Mouse (Mus musculus): ENCODE measurements around the gene Olfr891.
"Not testable (repeated sequence)": the region's sequence is repeated elsewhere in the genome, so short reads cannot be mapped to it uniquely, and the experiment has no call there.

The Olfr891 gene

DNA sequence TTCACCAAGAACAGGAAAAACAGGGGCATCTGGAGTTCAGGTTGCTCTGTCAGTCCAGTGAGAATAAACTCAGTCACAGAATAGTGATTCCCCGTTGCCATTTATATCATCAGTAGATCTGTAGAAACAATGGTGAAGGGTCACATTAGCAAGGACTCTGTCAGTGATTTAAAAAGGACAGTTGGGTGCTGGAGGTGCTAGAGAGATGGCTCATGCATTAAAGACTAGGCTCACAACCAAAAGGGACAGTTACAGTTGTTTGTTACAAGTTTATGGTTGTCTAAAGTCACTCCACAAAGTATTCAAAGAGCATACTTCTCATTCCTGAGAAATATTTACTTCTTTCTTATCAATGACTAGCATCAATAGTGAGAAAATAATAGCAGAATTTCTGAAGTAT lies at the start of gene Olfr891:
Gene Olfr891 (minus strand): TSS at position 101 of the 400 bp plus-strand sequence.
- no peak for DNase-seq (ENCODE audit: low read depth, low spot score)

DNA sequence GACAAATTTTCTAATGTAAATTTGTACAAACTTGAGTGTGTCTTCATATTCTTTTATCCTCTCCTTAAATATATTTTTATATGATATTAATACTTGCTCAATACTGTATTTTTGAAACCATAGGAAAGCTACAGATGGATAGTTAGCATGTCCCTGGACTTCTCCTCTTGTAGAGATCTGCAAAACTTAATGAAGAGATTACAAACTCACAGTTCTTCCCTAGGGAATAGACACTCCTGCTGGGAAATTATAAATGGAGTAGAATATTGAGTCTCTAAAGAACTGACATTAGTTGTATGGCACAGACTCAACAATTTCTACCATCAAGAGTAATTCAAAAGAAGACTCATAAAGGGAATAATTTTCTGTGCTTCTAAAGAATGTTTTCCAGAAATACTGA lies 37.1 kb upstream of the Olfr891 start, which contains the start of gene Olfr894:
Gene Olfr894 (plus strand): TSS at position 301 of the 400 bp plus-strand sequence.
- no peak for DNase-seq (ENCODE audit: low read depth, low spot score)

- no peak for DNase-seq (ENCODE audit: low read depth, low spot score)
Measured at GRCm38 (mm10) chr9:38208065-38208464, 27.4 kb upstream of the Olfr891 start, which contains the start of gene Olfr893. Gene Olfr893, plus strand, starts transcription at chr9:38208365.

GRCm38 (mm10) chr9:38168341-38168740 lies 12.3 kb downstream of the Olfr891 start:
- DNase-seq (ENCODE audit: low read depth, low spot score), result not testable (repeated sequence)

GRCm38 (mm10) chr9:38142217-38142616 lies 38.4 kb downstream of the Olfr891 start, which contains the start of gene Olfr890:
Gene Olfr890, plus strand, starts transcription at chr9:38142517.
- no peak for DNase-seq (ENCODE audit: low read depth, low spot score)

All from retina, postnatal 7 days (tissue).